Mouse (Mus musculus): ENCODE measurements around the gene Angptl8. TPM values are rescaled to one million over a fixed set of nuclear protein-coding genes. Genes with fewer than 3 reads are reported as not detected.

Gene Angptl8
- polyA plus RNA-seq (2012; rRNA removed): 0.17 and 0.86 TPM in 2 replicates

DNA sequence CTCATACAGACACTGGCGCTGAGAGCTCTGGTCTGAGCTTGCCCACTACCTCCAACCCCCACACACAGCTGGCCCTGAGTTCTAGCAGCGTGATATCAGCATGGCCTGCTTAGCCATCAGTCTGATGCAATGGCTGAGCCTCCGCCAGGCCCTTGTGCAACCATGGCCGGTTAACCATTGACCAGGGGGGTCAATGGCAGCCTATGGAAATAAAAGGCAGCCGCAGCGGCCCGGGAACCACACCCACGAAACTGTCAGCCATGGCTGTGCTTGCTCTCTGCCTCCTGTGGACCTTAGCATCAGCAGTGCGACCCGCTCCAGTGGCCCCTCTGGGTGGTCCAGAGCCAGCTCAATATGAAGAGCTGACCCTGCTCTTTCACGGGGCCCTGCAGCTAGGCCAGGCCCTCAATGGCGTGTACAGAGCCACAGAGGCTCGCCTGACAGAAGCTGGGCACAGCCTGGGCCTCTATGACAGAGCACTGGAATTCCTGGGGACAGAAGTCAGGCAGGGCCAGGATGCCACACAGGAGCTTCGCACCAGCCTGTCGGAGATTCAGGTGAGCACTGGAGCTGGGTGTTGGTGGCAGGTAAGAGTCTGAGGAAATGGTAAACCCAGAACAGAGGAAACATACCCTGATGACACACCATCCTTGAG is at the start of gene Angptl8:
TSS of gene Angptl8 (plus strand) at position 253 of the 655 bp plus-strand sequence.

DNA sequence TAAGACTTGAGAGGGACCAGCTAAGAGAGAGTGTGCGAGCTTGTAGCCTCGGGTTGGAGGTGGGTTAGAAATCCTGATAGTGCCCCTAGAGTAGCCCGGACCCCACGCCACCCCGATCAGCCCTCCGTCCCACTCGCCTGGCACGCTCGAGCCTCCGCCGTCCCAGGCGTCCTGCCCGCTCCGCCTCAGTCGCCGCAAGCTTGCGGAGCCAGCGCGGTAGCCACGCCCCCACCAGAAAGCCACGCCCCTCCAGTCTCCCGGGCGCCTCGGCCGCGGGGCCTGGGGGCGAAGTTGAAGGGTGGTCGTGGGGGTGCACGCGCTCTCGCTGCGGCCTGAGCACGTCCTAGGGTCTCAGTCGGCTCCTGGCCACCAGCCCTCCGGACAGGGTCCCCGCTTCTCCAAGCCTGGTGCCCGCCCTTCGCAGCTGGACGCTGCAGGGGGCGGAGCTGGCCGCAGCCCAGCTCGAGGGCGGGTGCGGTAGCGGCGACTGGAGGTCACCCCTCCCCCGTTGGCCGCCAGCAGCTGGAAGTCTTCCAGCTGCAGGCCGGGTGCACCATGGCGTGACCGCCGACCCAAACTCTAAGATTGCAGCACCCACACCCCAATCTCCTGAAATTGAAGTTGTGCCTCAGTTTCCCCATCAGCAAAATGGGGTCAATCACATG is 36.8 kb upstream of the Angptl8 start, which contains the start of gene Kank2:
TSS of gene Kank2 (minus strand) at position 400 of the 665 bp plus-strand sequence.

DNA sequence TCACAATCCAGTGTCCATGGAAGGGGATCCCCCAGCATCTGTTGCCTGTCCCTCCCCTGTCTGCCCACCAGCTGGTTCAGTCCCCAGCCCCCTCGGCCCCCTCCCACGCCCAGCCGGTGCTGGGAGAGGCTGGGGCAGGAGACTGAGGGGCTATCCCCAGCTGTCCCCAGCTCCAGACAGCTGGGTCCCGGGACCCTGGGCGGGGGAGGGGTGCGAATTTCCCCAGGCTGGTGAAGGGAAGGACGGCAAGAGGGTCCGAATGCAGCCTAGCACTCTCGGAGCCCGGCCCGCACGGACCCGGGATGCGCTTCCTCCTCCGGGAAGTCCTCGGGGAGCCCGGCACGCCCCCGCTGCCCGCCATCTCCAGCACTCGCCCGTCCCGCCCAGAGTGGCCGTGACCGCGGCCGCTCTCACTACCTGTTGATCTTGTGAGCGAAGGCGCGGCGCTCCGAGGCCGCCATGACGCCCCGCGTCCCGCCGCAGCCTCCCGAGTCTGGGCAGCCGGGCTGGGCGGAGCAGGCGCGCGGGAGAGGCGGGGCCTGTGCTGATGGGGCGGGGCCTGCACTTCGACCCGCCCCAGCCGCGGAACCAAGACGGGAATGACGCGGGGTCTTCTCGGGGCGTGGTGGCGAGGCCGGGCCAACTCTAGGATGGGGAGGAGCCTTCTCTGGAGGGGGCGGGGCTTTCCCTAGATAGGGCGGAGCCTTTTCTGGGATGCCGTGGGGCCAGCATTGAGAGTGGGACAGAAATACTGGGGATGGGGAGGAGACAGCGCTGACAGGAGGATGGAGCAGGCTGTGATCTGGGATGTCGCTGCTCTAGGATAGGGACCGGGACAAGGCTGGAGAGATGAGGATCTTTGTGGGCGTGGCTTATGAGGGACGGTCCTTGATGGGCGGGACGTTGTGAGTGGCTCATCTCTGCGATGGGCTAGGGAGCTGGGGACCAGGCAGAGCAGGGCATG is 17.1 kb downstream of the Angptl8 start, which contains the start of gene Dock6:
TSS of gene Dock6 (minus strand) at position 508 of the 964 bp plus-strand sequence.

Other genes with a start within 250 kb of the Angptl8 start
- gene Timm29, start 242.8 kb upstream of the Angptl8 start, polyA plus RNA-seq (2012; rRNA removed): 43.3 and 43.5 TPM in 2 replicates
- 8.9 and 14.4 TPM in 2 replicates for gene Yipf2, start 242.7 kb upstream of the Angptl8 start, polyA plus RNA-seq (2012; rRNA removed)
- 153 and 166 TPM in 2 replicates for gene Smarca4, start 219.3 kb upstream of the Angptl8 start, polyA plus RNA-seq (2012; rRNA removed)
- gene Ldlr, start 112.0 kb upstream of the Angptl8 start, polyA plus RNA-seq (2012; rRNA removed): 32.9 and 34.9 TPM in 2 replicates
- gene Spc24, start 75.2 kb upstream of the Angptl8 start, polyA plus RNA-seq (2012; rRNA removed): 96.4 and 121 TPM in 2 replicates
- gene Kank2, start 36.8 kb upstream of the Angptl8 start, polyA plus RNA-seq (2012; rRNA removed): 14.3 and 22.8 TPM in 2 replicates
- gene Dock6, start 17.1 kb downstream of the Angptl8 start, polyA plus RNA-seq (2012; rRNA removed): 47.1 and 89.7 TPM in 2 replicates
- 7.1 and 10.0 TPM in 2 replicates for gene Rab3d, start 82.7 kb downstream of the Angptl8 start, polyA plus RNA-seq (2012; rRNA removed)
- gene Ccdc159, start 92.0 kb downstream of the Angptl8 start, polyA plus RNA-seq (2012; rRNA removed): 7.9 and 8.4 TPM in 2 replicates
- 23.9 and 26.4 TPM in 2 replicates for gene Tmem205, start 92.0 kb downstream of the Angptl8 start, polyA plus RNA-seq (2012; rRNA removed)
- gene Plppr2, start 101.5 kb downstream of the Angptl8 start, polyA plus RNA-seq (2012; rRNA removed): 30.6 and 36.7 TPM in 2 replicates
- 7.4 and 7.8 TPM in 2 replicates for gene Swsap1, start 120.2 kb downstream of the Angptl8 start, polyA plus RNA-seq (2012; rRNA removed)
- 12.4 and 18.9 TPM in 2 replicates for gene Epor, start 128.0 kb downstream of the Angptl8 start, polyA plus RNA-seq (2012; rRNA removed)
- 3.3 and 3.4 TPM in 2 replicates for gene Rgl3, start 153.9 kb downstream of the Angptl8 start, polyA plus RNA-seq (2012; rRNA removed)
- 4.8 and 7.3 TPM in 2 replicates for gene Ccdc151, start 167.1 kb downstream of the Angptl8 start, polyA plus RNA-seq (2012; rRNA removed)
- 109 and 149 TPM in 2 replicates for gene Prkcsh, start 167.3 kb downstream of the Angptl8 start, polyA plus RNA-seq (2012; rRNA removed)
- gene Elavl3, start 216.5 kb downstream of the Angptl8 start, polyA plus RNA-seq (2012; rRNA removed): 84.7 and 86.4 TPM in 2 replicates
- 0.08 and 0.12 TPM in 2 replicates for gene Gm49318, start 235.7 kb downstream of the Angptl8 start, polyA plus RNA-seq (2012; rRNA removed)
- gene Zfp653, start 235.9 kb downstream of the Angptl8 start, polyA plus RNA-seq (2012; rRNA removed): 35.9 and 38.7 TPM in 2 replicates
- gene Ecsit, start 249.9 kb downstream of the Angptl8 start, polyA plus RNA-seq (2012; rRNA removed): 19.9 and 30.4 TPM in 2 replicates

Data from central nervous system, embryonic 11.5 days (tissue).